ENCODE assay signal across 16 mouse cellular contexts in the genomic region with DNA sequence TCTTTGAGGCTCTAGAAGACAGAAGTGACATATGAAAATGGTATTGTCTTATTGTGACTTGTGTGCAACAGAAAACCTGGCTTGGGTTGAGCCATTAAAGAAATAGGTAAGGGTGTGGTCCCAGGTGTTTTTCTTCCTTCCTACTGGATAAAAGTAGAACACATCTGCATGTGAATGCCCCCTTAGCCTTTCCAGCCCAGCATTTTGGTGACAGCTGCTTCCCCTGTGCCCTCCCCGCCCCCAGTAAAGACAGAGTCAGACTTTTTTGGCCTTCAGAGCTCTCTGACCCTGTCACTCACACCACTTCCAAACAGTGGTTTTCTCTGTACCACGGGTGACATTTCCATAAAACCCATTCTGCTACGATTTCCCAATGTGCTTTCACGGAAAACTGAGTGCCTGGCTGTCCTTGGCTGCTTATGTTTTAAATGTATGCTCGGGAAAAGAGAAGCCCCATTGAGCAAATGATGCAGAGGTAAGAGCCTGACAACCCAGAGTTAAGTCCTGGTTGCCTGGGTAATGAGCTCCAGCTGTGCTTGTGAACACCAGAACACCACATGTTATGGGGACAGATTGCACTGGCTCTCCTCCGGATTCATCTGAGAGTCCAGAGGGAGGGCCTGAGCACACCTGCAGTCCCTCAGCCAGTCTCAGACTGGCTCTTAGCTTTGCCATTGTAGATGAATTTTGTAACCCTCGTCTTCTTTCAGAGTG.
DNase-seq lines count a peak whose midpoint lies in the region; ATAC-seq lines count a peak whose summit lies in the region.
"Had no signal": no experiment of that assay in that cellular context is flagged by ENCODE, and none has a peak within 500 bp of the region (broad histone marks: within the 10 kb centered on the region; RNA-seq: fewer than 3 reads in every experiment).

No protein-coding gene starts in this region.

- WGBS in forebrain, embryonic 11.5 days: 32% methylated on average over 7 of the region's 7 CpGs
- WGBS in forebrain, embryonic 16.5 days: 24% methylated on average over 7 of the region's 7 CpGs
- 19% methylated on average over 7 of the region's 7 CpGs for WGBS in limb, embryonic 13.5 days

- no peak overlapping the region for H3K4me2 ChIP-seq in forebrain, embryonic 11.5 days (ENCODE audit: low read depth, low read length, severe bottlenecking)
- no peak overlapping the region for H3K4me2 ChIP-seq in forebrain, embryonic 16.5 days (ENCODE audit: low read length)
- H3K4me2 ChIP-seq in limb, embryonic 13.5 days (replicated peaks): no peak overlapping the region
- H3K4me2 ChIP-seq: heart, embryonic 15.5 days; liver, embryonic 13.5 days had no signal

- H3K36me3 ChIP-seq in forebrain, embryonic 11.5 days (ENCODE audit: control insufficient read depth, insufficient read depth, low read length): no peaks in the 10 kb centered on the region
- no peaks in the 10 kb centered on the region for H3K36me3 ChIP-seq in forebrain, embryonic 16.5 days (ENCODE audit: control insufficient read depth, insufficient read depth)
- H3K36me3 ChIP-seq in limb, embryonic 13.5 days: no peaks in the 10 kb centered on the region
- H3K36me3 ChIP-seq: G1E; heart, embryonic 15.5 days; liver, embryonic 13.5 days had no signal

- H3K4me3 ChIP-seq in forebrain, embryonic 11.5 days (ENCODE audit: low read depth, low read length): no peak overlapping the region
- H3K4me3 ChIP-seq in forebrain, embryonic 16.5 days (replicated peaks; ENCODE audit: low read length): no peak overlapping the region
- H3K4me3 ChIP-seq in limb, embryonic 13.5 days: no peak overlapping the region
- H3K4me3 ChIP-seq: heart, embryonic 15.5 days; liver, embryonic 13.5 days had no signal

- no peaks in the 10 kb centered on the region for H3K27me3 ChIP-seq in forebrain, embryonic 11.5 days (ENCODE audit: control insufficient read depth, insufficient read depth, low read length)
- no peaks in the 10 kb centered on the region for H3K27me3 ChIP-seq in forebrain, embryonic 16.5 days (replicated peaks; ENCODE audit: control insufficient read depth, insufficient read depth, low read length)
- no peaks in the 10 kb centered on the region for H3K27me3 ChIP-seq in limb, embryonic 13.5 days
- H3K27me3 ChIP-seq: heart, embryonic 15.5 days; liver, embryonic 13.5 days had no signal

- no peak for DNase-seq in forebrain, embryonic 11.5 days (ENCODE audit: low spot score)
- peak; percentile 37 for DNase-seq in ZHBTc4 (ENCODE audit: low read depth, low spot score)
- peak; percentile 78 for DNase-seq in forelimb bud, embryonic 11.5 days (ENCODE audit: low read depth, low spot score)
- DNase-seq in cerebellum, postnatal 36 days: no peak
- no peak for DNase-seq in lung, postnatal 10 days
- DNase-seq in cerebellum, adult 9-11 months: no peak
- DNase-seq: adrenal gland, postnatal 36 days; forebrain, postnatal 0 days; gastrocnemius, postnatal 36 days; kidney, adult 9 months; liver, embryonic 13.5 days had no signal

- H3K9ac ChIP-seq in forebrain, embryonic 11.5 days (ENCODE audit: low read length): no peak overlapping the region
- H3K9ac ChIP-seq in forebrain, embryonic 16.5 days (replicated peaks; ENCODE audit: low read depth, low read length): no peak overlapping the region
- H3K9ac ChIP-seq in limb, embryonic 13.5 days: no peak overlapping the region
- H3K9ac ChIP-seq: forebrain, postnatal 0 days; heart, embryonic 15.5 days; liver, embryonic 13.5 days had no signal

- H3K27ac ChIP-seq in forebrain, embryonic 11.5 days (ENCODE audit: low read depth, low read length): no peak overlapping the region
- no peak overlapping the region for H3K27ac ChIP-seq in forebrain, embryonic 16.5 days (ENCODE audit: low read length)
- 0 out of 2 replicates have a peak overlapping the region, but pooled peaks have one; percentile 6 for H3K27ac ChIP-seq in limb, embryonic 13.5 days
- H3K27ac ChIP-seq: heart, embryonic 15.5 days; liver, embryonic 13.5 days had no signal

- H3K9me3 ChIP-seq in forebrain, embryonic 11.5 days (ENCODE audit: control insufficient read depth, low read length): no peaks in the 10 kb centered on the region
- H3K9me3 ChIP-seq in forebrain, embryonic 16.5 days (ENCODE audit: control insufficient read depth, low read length): no peaks in the 10 kb centered on the region
- H3K9me3 ChIP-seq in limb, embryonic 13.5 days: no peaks in the 10 kb centered on the region
- H3K9me3 ChIP-seq: G1E; heart, embryonic 15.5 days; liver, embryonic 13.5 days had no signal

- H3K4me1 ChIP-seq in forebrain, embryonic 11.5 days (replicated peaks; ENCODE audit: control insufficient read depth, insufficient read depth, low read length): 0 out of 2 replicates have a peak, but pooled peaks cover 2% of the 10 kb centered on the region
- no peaks in the 10 kb centered on the region for H3K4me1 ChIP-seq in forebrain, embryonic 16.5 days (replicated peaks; ENCODE audit: control insufficient read depth, insufficient read depth, low read length)
- peaks cover 20% of the 10 kb centered on the region for H3K4me1 ChIP-seq in limb, embryonic 13.5 days
- H3K4me1 ChIP-seq: heart, embryonic 15.5 days; liver, embryonic 13.5 days had no signal

- ATAC-seq in forebrain, embryonic 11.5 days (replicated peaks; ENCODE audit: low FRiP score): 0 out of 2 replicates have a peak, but pooled peaks have one; percentile 44
- no peak for ATAC-seq in forebrain, embryonic 16.5 days
- peak; percentile 51 for ATAC-seq in limb, embryonic 13.5 days (ENCODE audit: low FRiP score, low read depth)
- ATAC-seq: forebrain, postnatal 0 days; lung, postnatal 0 days had no signal

Comparison
In these comparisons a context has a peak if more than half of its experiments do, and no peak if none do; other contexts are left out.
1. DNase-seq: peak in ZHBTc4 (single experiment) and forelimb bud, embryonic 11.5 days (single experiment); none in forebrain, embryonic 11.5 days (single experiment), cerebellum, postnatal 36 days (0 of 2), lung, postnatal 10 days (single experiment) and cerebellum, adult 9-11 months (single experiment).